Mouse (Mus musculus): ENCODE results near the gene Prdx1. TPM values are rescaled to one million over a fixed set of nuclear protein-coding genes. Genes with fewer than 3 reads are reported as not detected.
"Not testable (repeated sequence)": the region's sequence is repeated elsewhere in the genome, so short reads cannot be mapped to it uniquely, and the experiment has no call there.

The Prdx1 gene
- polyA plus RNA-seq, 1 experiment: 74.0 TPM

- TF ChIP-seq CTCF (IDR thresholded peaks at IDR 0.05; ENCODE audit: extremely low read depth, insufficient read length, insufficient replicate concordance, low read depth, low read length): no peak
- no peak for TF ChIP-seq POLR2A (IDR thresholded peaks at IDR 0.05; ENCODE audit: low read depth, low read length)
- 25% methylated on average over 6 of the region's 6 CpGs for WGBS
- Histone ChIP-seq H3K27me3 (ENCODE audit: control insufficient read depth, insufficient read depth, low read length) (no peaks in the 10 kb centered on the region), H3K4me1 (ENCODE audit: control insufficient read depth, insufficient read depth, insufficient read length, low read length) (peaks cover 12% of the 10 kb centered on the region), H3K36me3 (ENCODE audit: control insufficient read depth, insufficient read depth, low read length) (no peaks in the 10 kb centered on the region), H3K4me3 (ENCODE audit: low read depth, low read length) (no peak overlapping the region), H3K27ac (ENCODE audit: insufficient read depth, low read depth, low read length) (peak overlapping the region; percentile 79)
Measured at GRCm38 (mm10) chr4:116660829-116661228, 24.5 kb upstream of the Prdx1 start.

DNA sequence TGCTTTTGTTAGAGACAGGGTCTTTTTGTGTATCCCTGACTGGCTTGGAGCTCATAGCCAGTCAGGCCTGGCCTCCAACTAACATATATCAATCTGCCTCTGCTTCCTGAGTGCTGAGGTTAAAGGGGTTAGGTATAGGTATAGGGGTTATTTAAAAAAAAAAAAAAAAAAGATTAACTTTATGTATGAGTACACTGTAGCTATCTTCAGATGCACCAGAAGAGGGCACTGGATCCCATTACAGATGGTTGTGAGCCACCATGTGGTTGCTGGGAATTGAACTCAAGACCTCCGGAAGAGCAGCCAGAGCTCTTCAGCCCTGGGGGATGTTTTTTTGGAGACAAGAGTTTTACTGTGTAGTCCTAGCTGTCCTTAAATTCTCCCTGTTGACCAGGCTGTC, 23.3 kb upstream of the Prdx1 start:
- Histone ChIP-seq H3K36me3 (ENCODE audit: control insufficient read depth, insufficient read depth, low read length) (no peaks in the 10 kb centered on the region), H3K27me3 (ENCODE audit: control insufficient read depth, insufficient read depth, low read length) (no peaks in the 10 kb centered on the region), H3K4me1 (ENCODE audit: control insufficient read depth, insufficient read depth, insufficient read length, low read length) (peaks cover 12% of the 10 kb centered on the region), H3K27ac (ENCODE audit: insufficient read depth, low read depth, low read length) (no peak overlapping the region), H3K4me3 (ENCODE audit: low read depth, low read length) (no peak overlapping the region)
- 94% methylated on average over 1 of the region's 1 CpGs for WGBS
- TF ChIP-seq POLR2A (IDR thresholded peaks at IDR 0.05; ENCODE audit: low read depth, low read length) (no peak), CTCF (IDR thresholded peaks at IDR 0.05; ENCODE audit: extremely low read depth, insufficient read length, insufficient replicate concordance, low read depth, low read length) (no peak)

DNA sequence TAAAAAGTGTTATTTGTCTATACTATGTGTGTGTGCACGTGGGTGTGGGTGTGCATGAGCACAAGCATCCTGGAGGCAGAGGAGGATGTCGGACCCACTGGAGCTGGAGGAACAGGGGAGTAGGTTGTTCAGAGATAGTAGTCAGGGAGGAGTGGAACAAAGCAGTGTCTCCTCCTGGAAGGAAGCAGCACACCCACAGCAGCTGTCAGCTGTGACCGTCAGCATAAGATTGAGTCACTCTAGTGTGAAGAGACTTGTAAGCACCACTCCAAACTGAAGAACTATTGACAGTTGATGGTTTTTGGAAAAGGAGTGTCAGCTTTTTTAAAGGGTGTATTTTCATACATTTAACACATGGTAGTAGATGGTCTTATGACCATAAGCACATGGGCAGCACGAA, 18.7 kb upstream of the Prdx1 start:
- Histone ChIP-seq H3K36me3 (ENCODE audit: control insufficient read depth, insufficient read depth, low read length) (no peaks in the 10 kb centered on the region), H3K4me3 (ENCODE audit: low read depth, low read length) (no peak overlapping the region), H3K27me3 (ENCODE audit: control insufficient read depth, insufficient read depth, low read length) (no peaks in the 10 kb centered on the region), H3K27ac (ENCODE audit: insufficient read depth, low read depth, low read length) (no peak overlapping the region), H3K4me1 (ENCODE audit: control insufficient read depth, insufficient read depth, insufficient read length, low read length) (peaks cover 2% of the 10 kb centered on the region; the same call in 1 of the 2 replicates)
- 73% methylated on average over 4 of the region's 4 CpGs for WGBS
- TF ChIP-seq CTCF (IDR thresholded peaks at IDR 0.05; ENCODE audit: extremely low read depth, insufficient read length, insufficient replicate concordance, low read depth, low read length) (no peak), POLR2A (IDR thresholded peaks at IDR 0.05; ENCODE audit: low read depth, low read length) (no peak)

DNA sequence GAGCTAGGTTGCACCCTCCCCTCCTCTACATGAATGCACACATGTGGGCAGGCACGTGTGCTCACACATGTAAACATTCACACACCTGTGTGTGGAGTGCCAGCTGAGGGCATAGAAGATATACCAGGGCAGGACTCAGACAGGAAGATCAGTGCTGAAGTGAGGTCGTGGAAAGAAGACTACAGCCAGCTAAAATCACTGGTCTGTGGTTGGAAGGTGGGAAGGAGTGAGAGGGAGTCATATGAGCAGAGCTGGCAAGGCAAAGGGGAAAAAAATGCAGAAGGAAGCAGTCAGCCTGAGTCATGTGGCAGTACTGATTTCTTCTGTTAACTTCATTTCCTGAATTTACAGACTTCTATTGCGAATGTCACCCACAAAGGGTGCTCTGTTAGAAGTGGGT, 17.2 kb upstream of the Prdx1 start:
- H3K36me3 ChIP-seq (ENCODE audit: control insufficient read depth, insufficient read depth, low read length): no peaks in the 10 kb centered on the region
- 12% methylated on average over 3 of the region's 3 CpGs for WGBS

GRCm38 (mm10) chr4:116669291-116669690, 16.1 kb upstream of the Prdx1 start:
- no peak overlapping the region for H3K27ac ChIP-seq (ENCODE audit: insufficient read depth, low read depth, low read length)
- no peak overlapping the region for H3K4me3 ChIP-seq (ENCODE audit: low read depth, low read length)
- TF ChIP-seq CTCF (IDR thresholded peaks at IDR 0.05; ENCODE audit: extremely low read depth, insufficient read length, insufficient replicate concordance, low read depth, low read length) (no peak), POLR2A (IDR thresholded peaks at IDR 0.05; ENCODE audit: low read depth, low read length) (no peak)
- WGBS: 59% methylated on average over 2 of the region's 2 CpGs
- H3K36me3 ChIP-seq (ENCODE audit: control insufficient read depth, insufficient read depth, low read length): no peaks in the 10 kb centered on the region
- H3K4me1 ChIP-seq (ENCODE audit: control insufficient read depth, insufficient read depth, insufficient read length, low read length): peaks cover 5% of the 10 kb centered on the region; the same call in 1 of the 2 replicates
- no peaks in the 10 kb centered on the region for H3K27me3 ChIP-seq (ENCODE audit: control insufficient read depth, insufficient read depth, low read length)

More for the DNA sequence above, 17.2 kb upstream of the Prdx1 start:
- no peak for TF ChIP-seq POLR2A (IDR thresholded peaks at IDR 0.05; ENCODE audit: low read depth, low read length)
- TF ChIP-seq CTCF (IDR thresholded peaks at IDR 0.05; ENCODE audit: extremely low read depth, insufficient read length, insufficient replicate concordance, low read depth, low read length): no peak
- Histone ChIP-seq H3K4me1 (ENCODE audit: control insufficient read depth, insufficient read depth, insufficient read length, low read length) (peaks cover 2% of the 10 kb centered on the region; the same call in 1 of the 2 replicates), H3K27ac (ENCODE audit: insufficient read depth, low read depth, low read length) (no peak overlapping the region), H3K27me3 (ENCODE audit: control insufficient read depth, insufficient read depth, low read length) (no peaks in the 10 kb centered on the region), H3K4me3 (ENCODE audit: low read depth, low read length) (no peak overlapping the region)

GRCm38 (mm10) chr4:116672785-116673184, 12.6 kb upstream of the Prdx1 start:
- no peak for TF ChIP-seq CTCF (IDR thresholded peaks at IDR 0.05; ENCODE audit: extremely low read depth, insufficient read length, insufficient replicate concordance, low read depth, low read length)
- TF ChIP-seq POLR2A (IDR thresholded peaks at IDR 0.05; ENCODE audit: low read depth, low read length): no peak
- H3K36me3 ChIP-seq (ENCODE audit: control insufficient read depth, insufficient read depth, low read length): no peaks in the 10 kb centered on the region
- no peak overlapping the region for H3K27ac ChIP-seq (ENCODE audit: insufficient read depth, low read depth, low read length)
- H3K4me1 ChIP-seq (ENCODE audit: control insufficient read depth, insufficient read depth, insufficient read length, low read length): peaks cover 7% of the 10 kb centered on the region; the same call in 1 of the 2 replicates
- no peak overlapping the region for H3K4me3 ChIP-seq (ENCODE audit: low read depth, low read length)
- WGBS: 17% methylated on average over 2 of the region's 2 CpGs
- H3K27me3 ChIP-seq (ENCODE audit: control insufficient read depth, insufficient read depth, low read length): no peaks in the 10 kb centered on the region

DNA sequence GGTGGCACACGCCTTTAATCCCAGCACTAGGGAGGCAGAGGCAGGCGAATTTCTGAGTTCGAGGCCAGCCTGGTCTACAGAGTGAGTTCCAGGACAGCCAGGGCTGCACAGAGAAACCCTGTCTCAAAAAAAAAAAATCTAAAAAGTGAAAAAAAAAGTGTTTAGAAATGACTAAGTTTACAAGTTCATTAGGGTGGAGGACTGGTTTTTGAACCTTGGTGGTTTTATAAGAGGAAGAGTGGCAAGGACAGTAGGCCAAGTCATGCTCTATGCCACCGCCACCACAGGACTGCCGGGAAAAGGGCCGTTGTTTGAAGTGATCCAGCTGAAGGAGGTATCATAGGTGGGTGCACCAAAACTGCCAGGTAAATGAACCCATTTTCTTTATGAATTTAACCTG, 10.6 kb upstream of the Prdx1 start:
- H3K27me3 ChIP-seq (ENCODE audit: control insufficient read depth, insufficient read depth, low read length); H3K36me3 ChIP-seq (ENCODE audit: control insufficient read depth, insufficient read depth, low read length); H3K4me1 ChIP-seq (ENCODE audit: control insufficient read depth, insufficient read depth, insufficient read length, low read length); H3K4me3 ChIP-seq (ENCODE audit: low read depth, low read length): not testable (repeated sequence)
- H3K27ac ChIP-seq (ENCODE audit: insufficient read depth, low read depth, low read length): 0 out of 2 replicates have a peak overlapping the region, but pooled peaks have one; percentile 12
- WGBS: 83% methylated on average over 6 of the region's 6 CpGs

- Histone ChIP-seq H3K4me1 (ENCODE audit: control insufficient read depth, insufficient read depth, insufficient read length, low read length) (peaks cover 7% of the 10 kb centered on the region; the same call in 1 of the 2 replicates), H3K4me3 (ENCODE audit: low read depth, low read length) (no peak overlapping the region), H3K36me3 (ENCODE audit: control insufficient read depth, insufficient read depth, low read length) (no peaks in the 10 kb centered on the region), H3K27ac (ENCODE audit: insufficient read depth, low read depth, low read length) (no peak overlapping the region), H3K27me3 (ENCODE audit: control insufficient read depth, insufficient read depth, low read length) (no peaks in the 10 kb centered on the region)
- TF ChIP-seq CTCF (IDR thresholded peaks at IDR 0.05; ENCODE audit: extremely low read depth, insufficient read length, insufficient replicate concordance, low read depth, low read length): no peak
- no peak for TF ChIP-seq POLR2A (IDR thresholded peaks at IDR 0.05; ENCODE audit: low read depth, low read length)
- 50% methylated on average over 3 of the region's 3 CpGs for WGBS
Measured at GRCm38 (mm10) chr4:116676027-116676426, 9.3 kb upstream of the Prdx1 start.

Measured in small intestine, adult 2 months (tissue).